Mouse (Mus musculus) central nervous system, embryonic 18 days (tissue): ENCODE results near the gene Nek5. TPM values are rescaled to one million over a fixed set of nuclear protein-coding genes. Genes with fewer than 3 reads are reported as not detected.

Source experiments
- polyA plus RNA-seq: library from polyadenylated mRNA; depleted of rRNA; stranded (reverse); fragments of >200 nt; gene quantifications from 2 replicates; pipeline ENCODE4 v1.2.3, GENCODE M21; 2012; rRNA removed

Nek5 gene
- polyA plus RNA-seq = 0.79 and 1.2 TPM in 2 replicates

DNA sequence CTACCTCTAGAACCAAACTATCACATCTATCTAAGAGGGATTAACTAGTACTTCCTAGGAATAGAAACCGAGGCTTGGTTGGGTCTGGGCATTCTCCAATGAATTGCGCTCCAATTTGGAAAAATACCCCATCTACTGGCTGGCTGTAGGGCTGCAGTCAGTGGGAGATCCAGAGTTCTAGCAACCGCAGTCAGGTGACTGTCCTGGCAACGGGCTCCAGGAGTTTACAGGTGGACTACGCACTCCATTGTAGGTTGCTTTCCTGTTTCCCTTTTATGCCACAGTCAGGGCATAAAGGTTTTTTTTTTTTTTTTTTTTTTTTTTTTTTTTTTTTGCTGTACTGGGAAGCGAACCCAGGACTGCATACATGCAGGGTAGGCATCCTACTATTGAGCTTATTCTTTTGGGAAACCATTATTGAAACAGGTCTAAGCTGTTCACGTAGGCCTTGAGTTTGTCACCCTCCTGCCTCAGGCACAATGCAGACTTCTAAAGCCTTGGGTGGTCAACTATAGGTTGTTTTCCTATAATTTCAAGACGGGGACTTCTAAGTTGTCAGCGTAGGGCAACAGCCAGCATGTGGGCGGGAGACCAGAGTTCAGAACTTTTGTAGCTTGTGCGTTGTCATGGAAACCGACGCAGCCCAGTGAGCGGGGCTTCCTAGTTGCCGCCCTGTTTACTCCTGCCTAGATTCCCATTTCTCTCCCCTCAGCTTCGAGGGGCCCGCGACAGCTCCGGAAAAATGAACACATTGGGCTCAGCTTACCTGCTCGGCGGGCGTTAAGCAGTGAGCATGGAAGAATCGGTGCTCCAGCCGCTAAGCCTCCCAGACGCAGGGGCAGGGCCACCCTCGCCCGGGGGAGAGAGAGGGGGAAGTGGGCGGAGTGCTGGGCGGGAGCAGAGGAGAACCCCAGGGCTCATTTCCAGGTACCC lies at the start of gene Nek5:
Gene Nek5 (minus strand): TSS at position 834 of the 933 bp plus-strand sequence.

DNA sequence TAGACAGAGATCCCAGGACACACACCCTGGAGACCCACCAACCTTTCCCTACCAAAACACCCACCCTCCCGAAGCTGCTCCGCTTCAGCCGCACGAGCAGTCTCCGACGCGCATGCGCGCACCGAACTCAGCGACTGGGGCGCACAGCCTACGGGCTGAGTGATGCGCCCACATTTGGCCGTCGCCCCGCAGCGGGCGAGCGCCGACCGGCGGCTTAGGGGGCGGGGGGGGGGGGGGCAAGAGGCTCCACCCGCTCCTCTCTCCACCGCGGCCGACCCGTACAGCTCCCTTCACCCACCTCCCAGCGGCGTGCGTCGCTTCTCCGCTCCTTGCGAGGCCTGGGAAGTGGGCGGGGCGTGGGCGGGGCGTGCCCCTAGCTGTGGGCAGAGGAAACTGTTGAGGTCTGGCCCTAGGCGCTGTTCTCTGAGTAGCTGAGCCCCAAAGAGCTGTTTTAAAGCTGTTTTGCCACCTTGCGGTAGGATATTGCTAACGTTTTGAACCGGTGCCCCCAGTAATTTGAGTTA lies 41.3 kb upstream of the Nek5 start, which contains the start of gene Nek3:
Gene Nek3 (minus strand): TSS at position 356 of the 524 bp plus-strand sequence.

DNA sequence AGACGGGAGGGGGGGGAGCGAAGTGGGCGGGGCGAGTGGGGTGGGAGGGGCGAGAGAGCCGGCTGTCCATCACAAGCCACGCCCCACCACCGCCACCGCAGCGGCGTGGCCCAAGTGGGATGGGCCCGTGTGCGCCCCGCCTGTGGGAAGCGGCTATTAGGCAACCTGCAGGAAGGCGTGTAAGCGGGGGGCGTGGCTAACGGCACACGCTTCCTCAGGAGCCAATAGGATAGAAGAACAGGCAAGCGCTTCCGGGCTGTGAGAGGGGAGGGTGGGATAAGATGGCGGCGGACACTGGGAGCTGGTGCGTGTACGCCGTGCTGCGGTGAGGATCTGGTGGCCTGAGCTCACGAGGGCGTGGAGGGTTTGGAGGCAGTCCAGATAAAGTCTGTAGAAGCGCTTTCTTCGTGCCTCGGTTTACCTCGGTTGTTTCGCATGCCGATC lies 64.4 kb downstream of the Nek5 start, which contains the start of gene Alg11:
Gene Alg11 (plus strand): TSS at position 276 of the 444 bp plus-strand sequence.

DNA sequence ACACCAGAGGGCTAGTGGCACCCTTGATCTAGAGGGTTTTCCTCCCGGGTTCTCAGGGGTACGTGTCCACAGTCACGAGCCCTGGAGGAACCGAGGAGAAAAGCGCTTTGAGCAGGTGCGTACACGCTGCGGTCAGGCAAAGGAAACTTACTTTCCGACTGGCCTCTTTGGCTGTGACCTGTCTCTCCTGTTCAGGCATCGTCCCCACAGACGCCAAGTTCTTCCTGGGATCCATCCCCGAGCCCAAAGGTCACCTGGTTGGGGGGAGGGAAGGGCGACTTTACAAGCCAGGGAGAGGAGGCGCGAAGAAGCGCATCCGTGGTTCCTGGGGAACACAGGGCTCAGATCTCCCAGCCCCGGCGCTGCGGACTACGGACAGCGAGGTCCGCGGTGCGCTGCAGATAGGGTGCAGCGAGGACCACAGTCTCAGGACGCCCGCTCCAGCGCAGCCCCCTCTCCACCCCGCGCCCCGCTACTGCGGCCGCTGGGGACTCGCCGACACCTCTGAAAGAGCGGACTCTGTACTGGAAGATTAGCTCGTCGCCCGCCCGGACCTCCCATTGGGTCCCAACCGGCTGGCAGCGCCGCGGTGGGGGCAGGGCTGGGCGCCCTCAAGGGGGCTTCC lies 64.9 kb downstream of the Nek5 start, which contains the start of gene Atp7b:
Gene Atp7b (minus strand): TSS at position 485 of the 625 bp plus-strand sequence.

Other genes with a start within 250 kb of the Nek5 start
- gene Defb9, start 239.6 kb downstream of the Nek5 start, polyA plus RNA-seq = not detected in 2 replicates
- 5.7 and 12.0 TPM in 2 replicates for gene Defb11, start 218.6 kb downstream of the Nek5 start, polyA plus RNA-seq
- not detected in 2 replicates for gene Defb15, start 192.3 kb downstream of the Nek5 start, polyA plus RNA-seq
- not detected in 2 replicates for gene Defb35, start 186.7 kb downstream of the Nek5 start, polyA plus RNA-seq
- gene Defb13, start 178.3 kb downstream of the Nek5 start, polyA plus RNA-seq = not detected in 2 replicates
- not detected in 2 replicates for gene Fam90a1a, start 166.3 kb downstream of the Nek5 start, polyA plus RNA-seq
- gene Ccdc70, start 155.3 kb downstream of the Nek5 start, polyA plus RNA-seq = not detected in 2 replicates
- gene Atp7b, start 64.7 kb downstream of the Nek5 start, polyA plus RNA-seq = 2.8 TPM in 2 replicates
- gene Alg11, start 64.3 kb downstream of the Nek5 start, polyA plus RNA-seq = 10.8 and 12.2 TPM in 2 replicates
- gene Nek3, start 41.4 kb upstream of the Nek5 start, polyA plus RNA-seq = 7.2 and 9.2 TPM in 2 replicates
- 9.5 and 11.7 TPM in 2 replicates for gene Ckap2, start 60.8 kb upstream of the Nek5 start, polyA plus RNA-seq
- gene Vps36, start 67.8 kb upstream of the Nek5 start, polyA plus RNA-seq = 26.0 and 27.1 TPM in 2 replicates
- gene Thsd1, start 102.3 kb upstream of the Nek5 start, polyA plus RNA-seq = 6.8 and 7.0 TPM in 2 replicates
- gene Tpte, start 158.4 kb upstream of the Nek5 start, polyA plus RNA-seq = not detected in 2 replicates